Mouse (Mus musculus) brain, embryonic 14.5 days (tissue): ENCODE results near the gene Rdh8.

Source experiments
- CTCF ChIP-seq: fragments of 200-500 bp; IDR thresholded peaks from 2 replicates; pipeline ENCODE4 v1.5.1; 2012; ENCODE audit warnings: inconsistent platforms, mild to moderate bottlenecking, moderate library complexity, borderline replicate concordance; ENCODE audit not compliant: insufficient read depth, insufficient read length; ENCODE audit errors: extremely low read depth
- POLR2A ChIP-seq: fragments of 200-500 bp; IDR thresholded peaks from 2 replicates; pipeline ENCODE4 v1.6.1; 2012; ENCODE audit warnings: mild to moderate bottlenecking, inconsistent platforms, borderline replicate concordance; ENCODE audit not compliant: poor library complexity, insufficient read depth, insufficient read length, severe bottlenecking; ENCODE audit errors: extremely low read depth

- TF ChIP-seq CTCF (0 out of 2 replicates have a peak, but pooled peaks have one; percentile 2), POLR2A (no peak)
These were observed 41.6 kb downstream of the Rdh8 start for GRCm38 (mm10) chr9:20859926-20860325.
